Mouse (Mus musculus): ENCODE data around the gene Hpse2. TPM values are rescaled to one million over a fixed set of nuclear protein-coding genes. Genes with fewer than 3 reads are reported as not detected.
A peak's percentile ranks its signal among the peaks of the same experiment; 100 is the strongest.

Hpse2 gene
- total RNA-seq, 1 experiment, result 0.27 TPM

- Histone ChIP-seq H3K27ac (ENCODE audit: insufficient read depth, low read depth, low read length, poor library complexity, severe bottlenecking) (no peak within 1 kb of the TSS), H3K4me1 (ENCODE audit: control insufficient read depth in 2 of 2, insufficient read depth in 2 of 2, low read length in 2 of 2, poor library complexity in 1 of 2) (peaks cover 0 to 6% of the 10 kb centered on the region in 2 experiments; a peak in 2 of 4 replicates), H3K9ac (ENCODE audit: insufficient read depth, low read depth, low read length, poor library complexity, severe bottlenecking) (peak within 1 kb of the TSS; percentile 88), H3K9me3 (ENCODE audit: control insufficient read depth, insufficient read depth, low read depth, low read length) (no peaks in the 10 kb centered on the region), H3K36me3 (ENCODE audit: control insufficient read depth, insufficient read depth, low read length, poor library complexity, severe bottlenecking) (no peaks in the 10 kb centered on the region), H3K4me3 (ENCODE audit: insufficient read depth in 1 of 2, low read depth in 1 of 2, low read length in 2 of 2, poor library complexity in 1 of 2, severe bottlenecking in 1 of 2) (peak within 1 kb of the TSS; percentile 72 to 97)
- TF ChIP-seq MAFK (IDR thresholded peaks at IDR 0.05; ENCODE audit: insufficient read depth, low read depth, low read length), result 0 out of 2 replicates have a peak, but pooled peaks have one; percentile 3
- peak; percentile 57; the same call in 1 of the 2 replicates for TF ChIP-seq HCFC1 (IDR thresholded peaks at IDR 0.05; ENCODE audit: borderline replicate concordance, insufficient read depth, low read length)
- TF ChIP-seq ZC3H11A (IDR thresholded peaks at IDR 0.05; ENCODE audit: borderline replicate concordance, low read depth, low read length), result no peak
- TF ChIP-seq CHD2 (IDR thresholded peaks at IDR 0.05; ENCODE audit: low read depth, low read length), result no peak
- TF ChIP-seq ZNF384 (IDR thresholded peaks at IDR 0.05; ENCODE audit: low read depth, low read length), result no peak
- in situ Hi-C loops (cut with MboI; ENCODE audit: low sequenced_read_pairs in 2 of 2, unreplicated experiment in 2 of 2), result no loop called here
- DNase-seq (ENCODE audit: low read depth, low spot score), result peak; percentile 86
These were observed 608.5 kb downstream of the Hpse2 start, which contains the start of gene Hps1 for GRCm38 (mm10) chr19:42779531-42780155. Hps1 (minus strand) TSS chr19:42779978.

DNA sequence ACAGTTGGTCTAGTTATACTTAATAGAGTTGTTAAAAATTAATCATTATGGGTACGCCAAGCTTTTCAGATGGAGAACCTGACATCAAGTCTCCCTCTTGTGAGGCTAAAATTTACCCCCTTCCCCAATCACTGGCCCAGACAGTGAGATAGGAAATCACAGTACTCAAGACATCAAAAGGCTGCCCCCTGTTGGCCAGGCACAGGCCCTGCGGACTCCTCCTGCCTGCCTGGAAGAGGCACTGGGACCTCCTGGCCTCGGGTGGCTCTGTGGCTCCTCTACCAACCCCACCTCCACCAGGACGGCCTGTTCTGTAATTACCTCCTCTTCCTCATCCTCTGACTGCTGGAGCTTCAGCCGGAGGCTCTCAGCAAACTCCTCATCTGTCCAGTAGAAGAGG, 610.4 kb downstream of the Hpse2 start:
- no peaks in the 10 kb centered on the region for H3K36me3 ChIP-seq (ENCODE audit: control insufficient read depth, insufficient read depth, low read length, poor library complexity, severe bottlenecking)
- no peaks in the 10 kb centered on the region for H3K9me3 ChIP-seq (ENCODE audit: control insufficient read depth, insufficient read depth, low read depth, low read length)
- DNase-seq (ENCODE audit: low read depth, low spot score), result peak; percentile 45
- H3K4me3 ChIP-seq (ENCODE audit: insufficient read depth in 1 of 2, low read depth in 1 of 2, low read length in 2 of 2, poor library complexity in 1 of 2, severe bottlenecking in 1 of 2), result no peak overlapping the region
- no peak overlapping the region for H3K27ac ChIP-seq (ENCODE audit: insufficient read depth, low read depth, low read length, poor library complexity, severe bottlenecking)
- peaks cover 0 to 6% of the 10 kb centered on the region in 2 experiments; a peak in 2 of 4 replicates for H3K4me1 ChIP-seq (ENCODE audit: control insufficient read depth in 2 of 2, insufficient read depth in 2 of 2, low read length in 2 of 2, poor library complexity in 1 of 2)
- in situ Hi-C loops (cut with MboI; ENCODE audit: low sequenced_read_pairs in 2 of 2, unreplicated experiment in 2 of 2), result no loop called here
- TF ChIP-seq ZNF384 (IDR thresholded peaks at IDR 0.05; ENCODE audit: low read depth, low read length) (no peak), MAFK (IDR thresholded peaks at IDR 0.05; ENCODE audit: insufficient read depth, low read depth, low read length) (no peak), HCFC1 (IDR thresholded peaks at IDR 0.05; ENCODE audit: borderline replicate concordance, insufficient read depth, low read length) (no peak), CHD2 (IDR thresholded peaks at IDR 0.05; ENCODE audit: low read depth, low read length) (no peak), ZC3H11A (IDR thresholded peaks at IDR 0.05; ENCODE audit: borderline replicate concordance, low read depth, low read length) (no peak)
- H3K9ac ChIP-seq (ENCODE audit: insufficient read depth, low read depth, low read length, poor library complexity, severe bottlenecking), result no peak overlapping the region

GRCm38 (mm10) chr19:42776813-42777212, 611.3 kb downstream of the Hpse2 start:
- in situ Hi-C loops (cut with MboI; ENCODE audit: low sequenced_read_pairs in 2 of 2, unreplicated experiment in 2 of 2), result no loop called here
- no peak for TF ChIP-seq CHD2 (IDR thresholded peaks at IDR 0.05; ENCODE audit: low read depth, low read length)
- peak; percentile 46; the same call in 1 of the 2 replicates for TF ChIP-seq ZC3H11A (IDR thresholded peaks at IDR 0.05; ENCODE audit: borderline replicate concordance, low read depth, low read length)
- TF ChIP-seq ZNF384 (IDR thresholded peaks at IDR 0.05; ENCODE audit: low read depth, low read length), result no peak
- peak; percentile 76; the same call in 1 of the 2 replicates for TF ChIP-seq HCFC1 (IDR thresholded peaks at IDR 0.05; ENCODE audit: borderline replicate concordance, insufficient read depth, low read length)
- TF ChIP-seq MAFK (IDR thresholded peaks at IDR 0.05; ENCODE audit: insufficient read depth, low read depth, low read length), result no peak
- no peaks in the 10 kb centered on the region; the same call in 1 of the 2 replicates for H3K36me3 ChIP-seq (ENCODE audit: control insufficient read depth, insufficient read depth, low read length, poor library complexity, severe bottlenecking)
- no peak overlapping the region for H3K27ac ChIP-seq (ENCODE audit: insufficient read depth, low read depth, low read length, poor library complexity, severe bottlenecking)
- peaks cover 0 to 6% of the 10 kb centered on the region in 2 experiments; a peak in 2 of 4 replicates for H3K4me1 ChIP-seq (ENCODE audit: control insufficient read depth in 2 of 2, insufficient read depth in 2 of 2, low read length in 2 of 2, poor library complexity in 1 of 2)
- no peak overlapping the region for H3K9ac ChIP-seq (ENCODE audit: insufficient read depth, low read depth, low read length, poor library complexity, severe bottlenecking)
- H3K9me3 ChIP-seq (ENCODE audit: control insufficient read depth, insufficient read depth, low read depth, low read length), result no peaks in the 10 kb centered on the region
- no peak overlapping the region for H3K4me3 ChIP-seq (ENCODE audit: insufficient read depth in 1 of 2, low read depth in 1 of 2, low read length in 2 of 2, poor library complexity in 1 of 2, severe bottlenecking in 1 of 2)
- DNase-seq (ENCODE audit: low read depth, low spot score), result peak; percentile 75

GRCm38 (mm10) chr19:42770141-42770872, 617.8 kb downstream of the Hpse2 start:
- TF ChIP-seq ZNF384 (IDR thresholded peaks at IDR 0.05; ENCODE audit: low read depth, low read length) (no peak), HCFC1 (IDR thresholded peaks at IDR 0.05; ENCODE audit: borderline replicate concordance, insufficient read depth, low read length) (no peak), MAFK (IDR thresholded peaks at IDR 0.05; ENCODE audit: insufficient read depth, low read depth, low read length) (no peak), CHD2 (IDR thresholded peaks at IDR 0.05; ENCODE audit: low read depth, low read length) (no peak), ZC3H11A (IDR thresholded peaks at IDR 0.05; ENCODE audit: borderline replicate concordance, low read depth, low read length) (no peak)
- in situ Hi-C loops (cut with MboI; ENCODE audit: low sequenced_read_pairs in 2 of 2, unreplicated experiment in 2 of 2), result no loop called here
- Histone ChIP-seq H3K4me3 (ENCODE audit: insufficient read depth in 1 of 2, low read depth in 1 of 2, low read length in 2 of 2, poor library complexity in 1 of 2, severe bottlenecking in 1 of 2) (no peak overlapping the region), H3K9ac (ENCODE audit: insufficient read depth, low read depth, low read length, poor library complexity, severe bottlenecking) (no peak overlapping the region), H3K36me3 (ENCODE audit: control insufficient read depth, insufficient read depth, low read length, poor library complexity, severe bottlenecking) (peaks cover 41% of the 10 kb centered on the region; the same call in 1 of the 2 replicates), H3K27ac (ENCODE audit: insufficient read depth, low read depth, low read length, poor library complexity, severe bottlenecking) (no peak overlapping the region), H3K9me3 (ENCODE audit: control insufficient read depth, insufficient read depth, low read depth, low read length) (no peaks in the 10 kb centered on the region), H3K4me1 (ENCODE audit: control insufficient read depth in 2 of 2, insufficient read depth in 2 of 2, low read length in 2 of 2, poor library complexity in 1 of 2) (no peaks in the 10 kb centered on the region; a peak in 1 of 4 replicates)
- DNase-seq (ENCODE audit: low read depth, low spot score), result no peak
